Mouse (Mus musculus) urinary bladder, postnatal 4 days (tissue): ENCODE data around the gene 4930453N24Rik.

ENCODE experiments used
- DNase-seq, 2 experiments: peaks; one replicate each; pipeline ENCODE4 v3.0.0; 2021 to 2022; ENCODE audit warnings: low spot score in 2 of 2

The 4930453N24Rik gene

GRCm38 (mm10) chr16:64723273-64724057 is 47.5 kb downstream of the 4930453N24Rik start:
- DNase-seq, result peak in 1 of 2 experiments; percentile 42

DNA sequence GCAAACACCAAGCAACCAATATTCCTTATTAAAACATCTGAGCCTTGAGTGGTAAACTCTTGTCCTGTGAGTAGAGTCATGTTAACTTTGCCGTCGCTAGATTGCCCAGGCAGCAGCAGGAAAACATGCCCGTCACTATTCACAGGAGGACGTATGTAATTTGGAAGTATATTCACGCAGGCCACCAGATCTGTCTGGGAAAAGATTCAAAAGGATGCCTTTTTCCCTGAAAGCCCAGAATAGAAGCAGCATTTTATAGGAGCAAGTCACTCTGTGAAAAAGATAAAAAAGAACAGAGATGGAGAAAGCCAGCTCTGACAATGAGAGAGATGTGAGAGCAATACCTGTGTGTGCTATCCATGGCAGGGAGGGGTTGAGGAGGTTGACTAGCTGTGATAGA is 49.4 kb downstream of the 4930453N24Rik start:
- no peak for DNase-seq

DNA sequence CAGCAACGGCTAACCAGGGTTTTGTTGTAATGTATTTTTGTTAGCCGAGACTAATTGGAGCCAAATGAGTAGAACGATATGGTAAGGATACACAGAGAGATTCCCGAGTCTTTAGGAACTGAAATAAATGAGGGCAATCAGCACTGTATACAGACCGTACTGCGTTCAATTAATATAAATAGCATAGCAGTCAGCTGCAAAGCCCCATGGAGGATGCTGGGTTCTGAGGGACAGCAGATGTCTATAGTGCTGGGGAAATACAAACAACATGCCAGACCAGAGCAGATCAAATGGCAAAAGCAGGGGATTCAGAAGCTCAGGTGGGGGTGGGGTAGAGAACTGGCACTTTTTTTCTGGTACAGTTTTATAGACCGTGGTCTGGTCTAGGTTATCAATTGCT is 51.9 kb downstream of the 4930453N24Rik start:
- DNase-seq, result no peak

DNA sequence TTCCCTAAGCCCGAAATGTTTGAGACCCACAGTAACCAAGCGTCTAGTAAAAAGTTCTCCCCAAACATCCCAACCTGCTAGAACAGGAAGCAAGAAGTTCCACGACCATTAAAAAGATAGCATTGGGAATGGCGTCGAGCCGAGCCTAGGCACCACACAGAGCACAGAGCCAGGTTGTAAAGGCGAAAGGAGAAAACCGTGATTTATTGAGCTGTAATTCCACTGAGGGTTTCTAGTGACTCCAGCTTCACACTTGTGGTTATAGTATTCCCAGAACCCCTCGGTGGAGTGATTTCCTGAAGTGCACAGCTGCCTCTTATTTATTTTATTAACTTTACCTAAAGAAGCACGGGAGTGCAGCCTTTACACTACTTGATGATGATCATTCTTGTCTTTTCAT is 53.1 kb downstream of the 4930453N24Rik start:
- DNase-seq, result no peak

DNA sequence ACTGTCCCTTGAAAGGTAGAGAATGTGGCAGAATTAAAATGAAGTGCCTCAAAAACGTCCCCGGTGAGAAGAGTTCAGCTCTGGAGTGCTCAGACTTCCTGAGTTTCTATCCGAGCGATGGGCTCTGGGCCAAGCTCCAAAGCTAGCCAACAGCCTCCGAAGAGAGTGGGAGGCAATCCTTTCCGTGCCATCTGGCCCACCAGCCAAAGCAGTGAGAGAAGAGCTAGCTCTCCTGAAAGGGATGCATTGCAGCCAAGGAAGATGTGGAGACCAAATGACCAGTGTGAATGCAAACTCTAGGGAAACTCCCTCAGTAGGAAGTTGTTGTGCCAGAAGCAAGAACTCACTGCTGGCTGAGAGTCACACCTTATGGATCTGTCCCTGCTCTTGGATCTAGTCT is 59.1 kb downstream of the 4930453N24Rik start:
- DNase-seq, result peak in 1 of 2 experiments; percentile 20
